Mouse (Mus musculus): ENCODE measurements at regions not wholly inside any gene's neighbourhood (a gene's known extent, or its start where the extent isn't known, plus 50 kb on each side); places are given as distances from the start of the nearest gene placed in this dataset.
A peak's percentile ranks its signal among the peaks of the same experiment; 100 is the strongest.

DNA sequence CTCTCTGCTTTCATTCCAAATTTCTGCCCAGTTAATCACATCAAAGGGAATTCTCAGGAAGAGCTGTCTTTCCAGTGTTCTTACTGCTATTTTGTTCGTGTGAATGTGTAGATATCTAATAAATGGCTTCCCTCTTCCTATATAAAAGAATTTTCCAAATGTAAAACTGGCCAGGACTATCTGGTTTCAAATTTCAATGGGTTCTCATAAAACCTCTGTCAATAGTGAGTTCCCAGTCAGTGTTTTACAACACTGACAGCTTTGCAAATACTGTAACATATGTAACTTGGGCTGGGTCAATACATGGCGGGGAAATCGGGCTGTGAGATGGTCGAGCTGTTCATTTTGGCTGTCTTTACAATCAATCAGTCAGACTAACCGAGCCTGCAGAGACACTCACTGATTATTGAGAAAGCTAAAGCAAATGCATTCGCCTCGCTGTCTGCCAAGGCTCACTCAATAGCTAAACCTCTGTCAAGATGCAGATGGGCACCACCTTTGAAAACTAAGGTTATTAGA is 155.0 kb upstream of the Slc24a2 start:
- H3K9me3 ChIP-seq, result no peaks in the 10 kb centered on the region
- peak overlapping the region; percentile 38 for H3K4me2 ChIP-seq (replicated peaks)
- no peak overlapping the region for H3K9ac ChIP-seq

DNA sequence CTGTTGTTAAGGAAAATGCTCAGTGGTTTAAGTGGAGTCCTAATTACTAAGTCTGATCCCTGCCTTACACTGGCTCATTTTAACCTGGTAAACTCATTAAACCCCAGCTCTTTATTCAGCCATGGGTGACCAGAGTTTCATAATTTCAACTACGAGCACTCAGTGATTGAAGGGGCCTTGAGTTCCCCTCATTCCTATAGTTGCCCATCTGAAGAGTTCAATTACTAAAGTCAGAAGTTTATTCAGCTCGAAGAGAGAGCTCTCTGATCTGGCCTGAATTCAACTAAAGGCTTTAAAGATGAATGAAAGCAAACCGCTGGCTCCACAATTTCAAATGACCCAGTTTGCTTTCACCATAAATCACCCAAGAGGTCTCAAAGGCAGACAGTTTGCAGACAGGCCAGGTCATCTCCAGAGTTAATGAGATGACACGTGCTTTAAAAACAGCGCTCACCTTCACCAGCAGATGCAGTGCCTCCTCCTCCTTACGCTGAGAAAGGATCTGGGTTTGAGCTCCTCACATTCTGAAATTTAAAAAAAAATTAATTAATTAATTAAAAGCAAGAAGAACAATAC is 154.3 kb upstream of the Slc24a2 start:
- H3K9ac ChIP-seq, result no peak overlapping the region
- no peaks in the 10 kb centered on the region for H3K9me3 ChIP-seq
- no peaks in the 10 kb centered on the region for H3K36me3 ChIP-seq
- H3K27ac ChIP-seq, result no peak overlapping the region
- 14% methylated on average over 6 of the region's 6 CpGs for WGBS
- H3K4me3 ChIP-seq, result no peak overlapping the region
- H3K4me1 ChIP-seq, result peaks cover 22% of the 10 kb centered on the region
- H3K4me2 ChIP-seq (replicated peaks), result peak overlapping the region; percentile 38; the same call in 1 of the 2 replicates
- ATAC-seq (ENCODE audit: low FRiP score, low read depth), result no peak
- H3K27me3 ChIP-seq, result peaks cover 21% of the 10 kb centered on the region

More for the DNA sequence above, 155.0 kb upstream of the Slc24a2 start:
- Histone ChIP-seq H3K36me3 (no peaks in the 10 kb centered on the region), H3K27me3 (peaks cover 21% of the 10 kb centered on the region), H3K27ac (no peak overlapping the region), H3K4me1 (peaks cover 17% of the 10 kb centered on the region), H3K4me3 (no peak overlapping the region)
- WGBS, result 23% methylated on average over 7 of the region's 7 CpGs
- no peak for ATAC-seq (ENCODE audit: low FRiP score, low read depth)

DNA sequence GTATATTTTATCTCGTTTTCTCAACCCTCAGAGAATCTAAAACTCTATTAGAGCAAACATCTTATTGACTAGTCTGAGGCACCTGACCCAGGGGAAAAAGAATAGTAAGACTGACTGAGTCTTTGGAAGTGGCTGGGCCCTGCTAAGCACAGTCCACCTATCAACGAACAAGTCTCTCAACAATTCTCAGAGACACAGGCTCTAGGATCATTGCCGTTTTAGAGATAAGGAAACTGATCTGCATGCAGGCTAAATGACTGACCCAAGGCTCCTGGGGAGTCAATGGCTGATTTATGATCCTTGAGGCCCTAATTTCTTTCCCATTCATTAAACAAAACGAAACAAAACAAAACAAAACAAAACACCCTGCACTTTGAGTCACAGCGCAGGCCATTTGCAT is 150.4 kb upstream of the Slc24a2 start:
- WGBS, result 49% methylated on average over 5 of the region's 5 CpGs
- Histone ChIP-seq H3K27me3 (peaks cover 18% of the 10 kb centered on the region), H3K9me3 (no peaks in the 10 kb centered on the region), H3K36me3 (no peaks in the 10 kb centered on the region), H3K27ac (no peak overlapping the region), H3K4me3 (no peak overlapping the region), H3K9ac (no peak overlapping the region), H3K4me2 (replicated peaks) (no peak overlapping the region), H3K4me1 (peaks cover 33% of the 10 kb centered on the region)
- ATAC-seq (ENCODE audit: low FRiP score, low read depth), result no peak

DNA sequence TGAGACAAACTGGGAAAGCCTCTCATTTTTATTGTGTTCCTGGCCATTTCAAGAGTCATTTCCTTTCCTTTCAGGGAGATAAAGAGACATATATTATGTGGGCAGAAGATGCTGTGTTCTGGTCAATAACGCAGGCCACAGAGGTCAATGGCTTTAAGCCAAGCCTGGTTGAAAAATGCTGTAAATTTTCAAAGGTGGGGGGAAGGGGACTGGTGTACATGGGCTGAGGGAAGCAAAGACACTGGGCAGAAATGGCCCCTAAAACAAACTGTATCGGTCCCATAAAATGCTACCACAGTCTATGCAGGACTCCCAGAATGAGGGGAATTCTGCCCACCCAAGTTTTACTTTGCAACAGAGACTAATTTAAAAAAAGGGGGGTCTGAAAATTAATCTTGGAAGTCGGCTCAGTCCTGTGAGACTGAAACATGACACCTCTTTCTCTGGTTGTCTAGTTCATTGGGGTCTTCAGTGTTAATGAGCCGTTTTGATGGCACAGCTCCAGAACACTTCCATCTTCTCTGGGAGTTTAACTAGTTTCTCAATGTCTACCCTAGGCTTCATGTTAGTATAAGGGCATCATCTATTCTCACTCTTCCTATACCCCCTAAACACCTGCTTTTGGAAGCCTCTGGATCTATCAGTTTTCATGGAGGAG is 149.4 kb upstream of the Slc24a2 start:
- peaks cover 20% of the 10 kb centered on the region for H3K27me3 ChIP-seq
- H3K36me3 ChIP-seq, result no peaks in the 10 kb centered on the region
- no peak overlapping the region for H3K27ac ChIP-seq
- no peak overlapping the region for H3K4me2 ChIP-seq (replicated peaks)
- no peaks in the 10 kb centered on the region for H3K9me3 ChIP-seq
- no peak overlapping the region for H3K9ac ChIP-seq
- H3K4me1 ChIP-seq, result peaks cover 24% of the 10 kb centered on the region
- H3K4me3 ChIP-seq, result no peak overlapping the region
- no peak for ATAC-seq (ENCODE audit: low FRiP score, low read depth)
- WGBS, result 15% methylated on average over 4 of the region's 4 CpGs

DNA sequence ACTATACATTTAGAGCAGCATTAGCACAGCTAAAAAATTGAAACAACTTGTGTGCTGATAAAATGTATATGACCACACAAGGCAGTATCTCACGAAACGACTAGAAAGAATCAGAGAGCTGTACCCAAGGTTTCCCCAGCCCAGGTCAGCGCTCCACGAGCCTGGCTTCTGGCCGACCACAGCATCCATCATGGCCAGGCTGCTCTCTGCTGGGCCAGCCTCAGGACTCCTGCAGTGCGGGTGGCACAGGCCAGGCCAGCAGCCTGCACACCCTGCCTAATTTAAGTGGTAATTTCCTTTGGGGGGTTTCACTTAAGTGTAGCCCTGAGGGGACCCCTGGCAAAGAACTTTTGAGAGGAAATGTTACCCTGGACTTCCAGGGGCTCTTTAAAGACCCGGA is 141.7 kb upstream of the Slc24a2 start:
- 19% methylated on average over 7 of the region's 7 CpGs for WGBS
- Histone ChIP-seq H3K27me3 (peaks cover 23% of the 10 kb centered on the region), H3K9me3 (no peaks in the 10 kb centered on the region), H3K27ac (no peak overlapping the region), H3K4me3 (no peak overlapping the region), H3K4me1 (peaks cover 33% of the 10 kb centered on the region), H3K4me2 (replicated peaks) (no peak overlapping the region), H3K36me3 (no peaks in the 10 kb centered on the region), H3K9ac (no peak overlapping the region)
- ATAC-seq (ENCODE audit: low FRiP score, low read depth), result no peak

DNA sequence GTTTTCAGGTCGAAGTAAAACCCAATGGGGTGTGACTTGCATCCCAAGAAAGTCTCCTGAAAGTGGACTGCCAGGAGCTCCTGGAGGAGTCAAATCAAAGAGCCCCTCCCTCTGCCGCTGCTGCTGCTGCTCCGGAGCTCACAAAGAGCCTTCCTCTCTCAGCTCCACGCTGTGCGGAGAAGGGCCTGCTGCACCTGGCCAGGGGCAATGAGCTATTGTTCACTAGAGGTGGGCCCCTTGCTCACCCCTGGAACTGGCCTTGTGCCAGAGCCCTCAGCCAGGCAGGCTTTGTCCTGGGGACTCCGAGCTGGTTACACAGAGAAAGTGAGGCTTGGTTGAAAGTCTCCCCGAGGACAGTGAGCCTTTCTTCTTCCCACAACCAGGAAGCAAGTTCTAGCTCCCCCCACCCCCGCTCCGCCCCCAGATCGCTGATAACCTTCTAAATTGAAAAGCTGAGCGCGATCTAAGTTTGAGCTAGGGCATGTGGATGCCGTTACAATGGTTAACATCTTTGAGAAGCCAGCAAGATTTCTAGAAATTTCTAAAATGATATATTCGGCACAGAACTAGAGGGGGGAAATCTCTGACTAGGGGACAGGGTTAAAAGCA is 139.5 kb upstream of the Slc24a2 start:
- ATAC-seq (ENCODE audit: low FRiP score, low read depth), result peak; percentile 45; the same call in 1 of the 2 replicates
- 17% methylated on average over 14 of the region's 14 CpGs for WGBS
- Histone ChIP-seq H3K4me1 (peaks cover 33% of the 10 kb centered on the region), H3K36me3 (no peaks in the 10 kb centered on the region), H3K4me2 (replicated peaks) (peak overlapping the region; percentile 77), H3K9me3 (no peaks in the 10 kb centered on the region), H3K27me3 (peaks cover 36% of the 10 kb centered on the region), H3K4me3 (peak overlapping the region; percentile 13), H3K9ac (peak overlapping the region; percentile 40), H3K27ac (no peak overlapping the region)

DNA sequence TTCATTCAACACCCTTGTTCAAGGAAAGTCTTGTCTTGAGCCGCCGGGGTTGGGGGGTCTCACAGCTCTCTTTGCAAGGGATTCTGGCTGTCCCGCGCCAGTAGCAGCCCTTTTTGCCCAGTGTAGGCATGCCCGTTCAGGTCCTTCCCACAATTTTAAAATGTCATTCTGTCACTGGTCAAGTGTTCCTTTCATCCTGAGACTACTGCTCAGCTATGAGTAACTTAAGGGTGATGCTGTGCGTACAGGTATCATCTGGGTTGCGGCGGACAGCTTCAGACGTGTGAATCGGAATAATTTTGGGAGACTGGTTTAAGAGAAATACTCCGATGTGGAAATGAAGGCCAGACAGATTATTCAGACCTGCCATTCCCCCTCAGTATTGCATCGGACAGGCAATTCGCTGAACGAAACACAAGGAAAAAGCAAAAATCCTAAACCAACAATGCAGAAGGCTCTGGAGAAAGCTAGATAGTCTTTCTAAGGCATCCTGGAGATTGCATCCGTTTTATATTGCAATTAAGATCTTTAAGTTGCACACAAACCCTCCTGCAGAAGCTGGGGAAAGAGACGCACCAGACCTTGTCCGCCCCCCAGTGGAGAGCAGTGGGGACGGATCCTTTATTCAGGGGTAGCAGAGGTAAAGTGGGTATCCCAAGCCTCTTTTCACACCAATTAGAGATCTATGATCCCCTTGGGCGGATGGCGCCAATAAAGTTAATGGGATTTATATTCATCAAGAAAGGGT is 138.3 kb upstream of the Slc24a2 start:
- Histone ChIP-seq H3K4me1 (peaks cover 33% of the 10 kb centered on the region), H3K36me3 (no peaks in the 10 kb centered on the region), H3K4me2 (replicated peaks) (peak overlapping the region; percentile 77), H3K27ac (peak overlapping the region; percentile 67), H3K4me3 (peak overlapping the region; percentile 49), H3K9me3 (no peaks in the 10 kb centered on the region), H3K27me3 (peaks cover 30% of the 10 kb centered on the region; the same call in 1 of the 2 replicates), H3K9ac (peak overlapping the region; percentile 73)
- ATAC-seq (ENCODE audit: low FRiP score, low read depth), result peak; percentile 86
- WGBS, result 5% methylated on average over 20 of the region's 20 CpGs

DNA sequence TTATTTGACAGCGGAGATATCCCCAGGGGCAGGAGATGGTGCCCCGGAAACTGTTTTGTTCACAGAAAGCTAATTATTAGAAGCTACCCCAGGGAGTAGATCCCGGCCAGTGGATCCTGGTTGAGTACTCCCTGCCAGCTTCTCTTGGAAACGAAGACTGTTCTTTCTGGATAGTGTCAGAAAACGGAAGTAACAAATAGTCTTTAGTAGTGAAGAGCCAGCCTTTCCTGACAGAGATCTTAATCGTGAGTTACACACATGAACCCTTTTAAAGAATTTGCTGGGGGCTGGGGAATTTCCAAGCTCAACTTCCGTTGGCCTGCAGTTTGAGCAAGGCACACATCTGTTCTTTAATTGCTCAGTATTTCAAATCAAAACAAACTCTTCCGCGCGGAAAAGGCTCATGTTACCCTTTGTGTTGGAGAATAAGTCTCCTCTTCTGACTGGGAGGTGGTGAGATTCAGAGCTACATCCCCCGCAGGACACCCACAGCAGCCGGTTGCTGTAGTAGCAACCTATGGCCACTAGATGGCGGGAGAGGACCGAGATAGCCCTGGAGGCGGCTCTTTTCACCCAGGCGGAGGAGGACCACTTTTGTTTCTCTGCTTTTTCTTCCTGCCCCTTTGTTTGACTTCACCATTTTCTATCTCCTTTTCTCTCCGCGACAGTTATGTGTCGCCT is 137.6 kb upstream of the Slc24a2 start:
- Histone ChIP-seq H3K4me1 (peaks cover 32% of the 10 kb centered on the region), H3K27me3 (peaks cover 26% of the 10 kb centered on the region; the same call in 1 of the 2 replicates), H3K4me2 (replicated peaks) (peak overlapping the region; percentile 77), H3K36me3 (no peaks in the 10 kb centered on the region), H3K9ac (peak overlapping the region; percentile 73), H3K27ac (peak overlapping the region; percentile 67), H3K9me3 (no peaks in the 10 kb centered on the region), H3K4me3 (peak overlapping the region; percentile 49)
- peak; percentile 82 for ATAC-seq (ENCODE audit: low FRiP score, low read depth)
- whole genome bisulfite sequencing, result 9% methylated on average over 19 of the region's 19 CpGs

DNA sequence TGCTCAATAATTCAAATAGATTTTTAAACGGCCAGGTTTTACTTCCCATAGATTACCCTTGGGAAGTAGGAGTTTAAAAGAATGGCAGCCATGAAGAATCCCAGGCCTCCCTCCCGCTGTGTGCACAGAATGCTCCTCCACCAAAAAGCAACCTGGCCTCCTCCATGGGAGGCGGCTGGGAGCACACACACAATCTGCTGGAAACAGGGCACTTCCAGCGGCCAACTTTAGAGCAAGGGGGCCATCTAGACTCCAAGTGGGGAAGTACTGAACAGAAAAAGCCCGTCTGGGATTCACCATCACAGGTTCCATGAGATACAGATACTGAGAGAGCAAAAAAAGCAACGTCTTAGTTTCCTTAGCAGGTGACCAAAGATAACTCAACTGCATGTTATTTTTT is 131.9 kb upstream of the Slc24a2 start:
- H3K27me3 ChIP-seq, result peaks cover 14% of the 10 kb centered on the region; the same call in 1 of the 2 replicates
- WGBS, result 13% methylated on average over 6 of the region's 6 CpGs
- H3K4me1 ChIP-seq, result no peaks in the 10 kb centered on the region
- no peak overlapping the region for H3K27ac ChIP-seq
- H3K4me2 ChIP-seq (replicated peaks), result no peak overlapping the region
- H3K4me3 ChIP-seq, result no peak overlapping the region
- no peak overlapping the region for H3K9ac ChIP-seq
- H3K9me3 ChIP-seq, result no peaks in the 10 kb centered on the region
- peak; percentile 67; the same call in 1 of the 2 replicates for ATAC-seq (ENCODE audit: low FRiP score, low read depth)
- H3K36me3 ChIP-seq, result no peaks in the 10 kb centered on the region

DNA sequence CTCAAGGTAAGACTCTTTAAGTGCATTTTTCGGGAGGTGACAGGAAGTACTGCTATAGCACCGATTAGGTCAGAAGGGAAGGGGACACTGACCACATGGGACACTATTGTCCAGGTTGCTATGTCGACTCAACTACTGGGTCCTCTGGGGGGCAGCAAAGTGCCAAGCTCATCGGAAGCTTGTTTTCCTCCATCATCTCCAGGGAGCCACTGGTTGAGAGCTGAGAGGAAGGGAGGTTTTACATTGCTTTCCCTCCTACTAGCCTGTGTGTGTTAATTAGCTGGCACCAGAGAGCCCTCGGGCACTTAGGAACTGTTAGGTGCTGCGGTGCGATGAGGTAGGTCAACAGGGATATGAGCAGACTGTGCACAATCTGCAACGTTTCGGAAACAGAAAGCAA is 129.2 kb upstream of the Slc24a2 start:
- peak overlapping the region; percentile 40 for H3K4me2 ChIP-seq (replicated peaks)
- no peak overlapping the region for H3K27ac ChIP-seq
- H3K9me3 ChIP-seq, result no peaks in the 10 kb centered on the region
- H3K36me3 ChIP-seq, result no peaks in the 10 kb centered on the region
- H3K4me3 ChIP-seq, result no peak overlapping the region
- ATAC-seq (ENCODE audit: low FRiP score, low read depth), result no peak
- 30% methylated on average over 9 of the region's 9 CpGs for WGBS
- no peak overlapping the region for H3K9ac ChIP-seq
- H3K4me1 ChIP-seq, result no peaks in the 10 kb centered on the region
- no peaks in the 10 kb centered on the region for H3K27me3 ChIP-seq

DNA sequence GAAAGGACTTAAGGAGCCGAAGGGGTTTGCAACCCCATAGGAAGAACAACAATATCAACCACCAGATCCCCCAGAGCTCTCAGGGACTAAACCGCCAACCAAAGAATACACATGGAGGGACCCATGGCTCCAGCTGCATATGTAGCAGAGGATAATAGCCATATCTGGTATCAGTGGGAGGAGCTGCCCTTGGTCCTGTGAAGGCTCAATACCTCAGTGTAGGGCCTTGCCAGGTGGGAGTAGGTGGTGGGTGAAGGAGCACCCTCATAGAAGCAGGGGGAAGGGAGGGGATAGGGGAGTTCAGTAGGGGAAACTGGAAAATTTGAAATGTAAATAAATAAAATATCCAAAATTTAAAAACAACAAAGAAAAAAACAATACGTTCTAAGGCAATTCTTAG is 128.7 kb upstream of the Slc24a2 start:
- Histone ChIP-seq H3K27me3 (no peaks in the 10 kb centered on the region), H3K9ac (no peak overlapping the region), H3K4me1 (no peaks in the 10 kb centered on the region), H3K4me2 (replicated peaks) (no peak overlapping the region), H3K36me3 (no peaks in the 10 kb centered on the region), H3K27ac (no peak overlapping the region), H3K4me3 (no peak overlapping the region), H3K9me3 (no peaks in the 10 kb centered on the region)
- WGBS, result 93% methylated on average over 3 of the region's 3 CpGs
- no peak for ATAC-seq (ENCODE audit: low FRiP score, low read depth)

All from limb, embryonic 13.5 days (tissue).